In genomic region chr17:74290198-74290597, GRCm38 (mm10) we compare ENCODE assay signal across 27 mouse cellular contexts. TPM values are rescaled to one million over a fixed set of nuclear protein-coding genes. Genes with fewer than 3 reads are reported as not detected.
A peak's percentile ranks its signal among the peaks of the same experiment; 100 is the strongest.
DNase-seq lines count a peak whose midpoint lies in the region; ATAC-seq and TF ChIP-seq lines count a peak whose summit lies in the region.
"Had no signal": no experiment of that assay in that cellular context is flagged by ENCODE, and none has a peak within 500 bp of the region (broad histone marks: within the 10 kb centered on the region; RNA-seq: fewer than 3 reads in every experiment).

No protein-coding gene starts in this region.

- H3K9me3 ChIP-seq in liver, embryonic 12.5 days (replicated peaks), result no peaks in the 10 kb centered on the region
- H3K9me3 ChIP-seq in liver, postnatal 0 days (ENCODE audit: low read length), result no peaks in the 10 kb centered on the region
- H3K9me3 ChIP-seq: embryonic facial prominence, embryonic 13.5 days; heart, embryonic 10.5 days; heart, embryonic 15.5 days; hindbrain, embryonic 12.5 days; intestine, embryonic 15.5 days had no signal

- TF ChIP-seq EP300 in liver, postnatal 0 days (IDR thresholded peaks at IDR 0.05; ENCODE audit: low read depth), result no peak

- peaks cover 25% of the 10 kb centered on the region for H3K36me3 ChIP-seq in liver, embryonic 12.5 days
- H3K36me3 ChIP-seq in liver, postnatal 0 days (replicated peaks; ENCODE audit: insufficient read depth, low read length), result peaks cover 12% of the 10 kb centered on the region
- H3K36me3 ChIP-seq: heart, embryonic 15.5 days; intestine, embryonic 15.5 days had no signal

- no peak overlapping the region for H3K4me3 ChIP-seq in liver, embryonic 12.5 days
- peak overlapping the region; percentile 26 for H3K4me3 ChIP-seq in liver, postnatal 0 days (ENCODE audit: low read depth, low read length)
- H3K4me3 ChIP-seq: embryonic facial prominence, embryonic 13.5 days; forebrain, embryonic 13.5 days; heart, embryonic 10.5 days; heart, embryonic 15.5 days; hindbrain, embryonic 12.5 days; intestine, embryonic 15.5 days had no signal

- H3K4me2 ChIP-seq in liver, embryonic 12.5 days, result peak overlapping the region; percentile 81
- H3K4me2 ChIP-seq in liver, postnatal 0 days (ENCODE audit: low read depth, low read length), result peak overlapping the region; percentile 95
- H3K4me2 ChIP-seq: embryonic facial prominence, embryonic 13.5 days; forebrain, embryonic 13.5 days; heart, embryonic 15.5 days; hindbrain, embryonic 12.5 days; intestine, embryonic 15.5 days had no signal

- no peak for TF ChIP-seq CTCF in liver, postnatal 0 days (IDR thresholded peaks at IDR 0.05; ENCODE audit: low read depth)

- peak overlapping the region; percentile 67; the same call in 1 of the 2 replicates for H3K27ac ChIP-seq in liver, embryonic 12.5 days
- peak overlapping the region; percentile 37; the same call in 1 of the 2 replicates for H3K27ac ChIP-seq in liver, postnatal 0 days (ENCODE audit: low read depth)
- H3K27ac ChIP-seq: embryonic facial prominence, embryonic 13.5 days; forebrain, embryonic 13.5 days; heart, embryonic 10.5 days; hindbrain, embryonic 12.5 days; hindbrain, postnatal 0 days; intestine, embryonic 15.5 days; macrophage had no signal

- H3K9ac ChIP-seq in liver, embryonic 12.5 days, result peak overlapping the region; percentile 29; the same call in 1 of the 2 replicates
- no peak overlapping the region for H3K9ac ChIP-seq in liver, postnatal 0 days (replicated peaks)
- H3K9ac ChIP-seq: embryonic facial prominence, embryonic 13.5 days; heart, embryonic 15.5 days; hindbrain, embryonic 12.5 days; intestine, embryonic 15.5 days had no signal

- 48% methylated on average over 3 of the region's 3 CpGs for WGBS in liver, embryonic 12.5 days (ENCODE audit: insufficient replicate concordance)
- 50% methylated on average over 3 of the region's 3 CpGs for WGBS in liver, postnatal 0 days (ENCODE audit: insufficient replicate concordance)

- peak; percentile 42 for DNase-seq in R1 (ENCODE audit: low read depth, low spot score)
- no peak for DNase-seq in liver, postnatal 0 days
- no peak for DNase-seq in right cerebral cortex, postnatal 14 days
- no peak for DNase-seq in layer of hippocampus, postnatal 10 days (ENCODE audit: low spot score in 2 of 2)
- no peak for DNase-seq in frontal cortex, postnatal 36 days (ENCODE audit: low spot score in 2 of 2)
- DNase-seq: adrenal gland, adult 2 months; adrenal gland, postnatal 36 days; cerebellum, adult 8-10 months; gastrocnemius, postnatal 14 days; heart, postnatal 36 days; kidney, adult 2 months; right cerebral cortex, postnatal 25 days; spleen, adult 18-20 months; thymus, postnatal 14 days had no signal

- peak; percentile 66 for ATAC-seq in erythroblast, adult 5-6 weeks (replicated peaks; ENCODE audit: low FRiP score, poor library complexity, severe bottlenecking)
- ATAC-seq in liver, embryonic 12.5 days, result no peak
- ATAC-seq in liver, postnatal 0 days, result no peak
- ATAC-seq: activated CD4-positive, CD25-positive, alpha-beta regulatory T cell, adult 4 months; CD4-positive, CD25-positive, alpha-beta regulatory T cell, adult 4 months; forebrain, embryonic 13.5 days; hindbrain, postnatal 0 days; intestine, embryonic 15.5 days; midbrain, embryonic 16.5 days had no signal

- no peaks in the 10 kb centered on the region for H3K27me3 ChIP-seq in liver, embryonic 12.5 days (replicated peaks)
- no peaks in the 10 kb centered on the region for H3K27me3 ChIP-seq in liver, postnatal 0 days (ENCODE audit: insufficient read depth, low read length)
- H3K27me3 ChIP-seq: embryonic facial prominence, embryonic 13.5 days; forebrain, embryonic 13.5 days; heart, embryonic 15.5 days; hindbrain, embryonic 12.5 days; intestine, embryonic 15.5 days had no signal

- peaks cover 79% of the 10 kb centered on the region for H3K4me1 ChIP-seq in liver, embryonic 12.5 days
- peaks cover 28% of the 10 kb centered on the region for H3K4me1 ChIP-seq in liver, postnatal 0 days (ENCODE audit: insufficient read depth)

RNA-seq across cellular contexts. Expression of gene Memo1, which starts 5.1 kb away (rescaled TPM):
- 287 and 347 TPM in 2 replicates for total RNA-seq in erythroblast, adult 5-6 weeks (2015; ENCODE audit: low replicate concordance)
- 544 and 662 TPM in 2 replicates for total RNA-seq in erythroblast, adult 5-6 weeks (2017; ENCODE audit: low replicate concordance)
- polyA plus RNA-seq in liver, embryonic 12.5 days (2016; fragmentation: Nextera tagmentation; extraction: Ambion mirVana), result 97.7 and 98.5 TPM in 2 replicates
- polyA plus RNA-seq in liver, postnatal 0 days (2015; fragmentation: Nextera tagmentation; extraction: Ambion mirVana), result 66.5 and 67.9 TPM in 2 replicates
- 10 to 100 TPM; 61.2 to 61.7 TPM for total RNA-seq in layer of hippocampus, postnatal 10 days (2021)

RNA-seq across cellular contexts. Expression of gene Dpy30, which starts 33.5 kb away (rescaled TPM):
- total RNA-seq in erythroblast, adult 5-6 weeks (2015; ENCODE audit: low replicate concordance), result 50.2 and 65.9 TPM in 2 replicates
- total RNA-seq in erythroblast, adult 5-6 weeks (2017; ENCODE audit: low replicate concordance), result 34.2 and 52.1 TPM in 2 replicates
- polyA plus RNA-seq in liver, embryonic 12.5 days (2016; fragmentation: Nextera tagmentation; extraction: Ambion mirVana), result 204 and 209 TPM in 2 replicates
- polyA plus RNA-seq in liver, postnatal 0 days (2015; fragmentation: Nextera tagmentation; extraction: Ambion mirVana), result 95.1 and 96.3 TPM in 2 replicates
- 10 to 100 TPM; 66.8 to 72.9 TPM for total RNA-seq in layer of hippocampus, postnatal 10 days (2021)

RNA-seq across cellular contexts. Expression of gene Spast, which starts 48.6 kb away (rescaled TPM):
- 12.5 and 14.4 TPM in 2 replicates for total RNA-seq in erythroblast, adult 5-6 weeks (2015; ENCODE audit: low replicate concordance)
- 18.1 and 21.4 TPM in 2 replicates for total RNA-seq in erythroblast, adult 5-6 weeks (2017; ENCODE audit: low replicate concordance)
- 10.6 and 10.7 TPM in 2 replicates for polyA plus RNA-seq in liver, embryonic 12.5 days (2016; fragmentation: Nextera tagmentation; extraction: Ambion mirVana)
- 5.8 and 5.9 TPM in 2 replicates for polyA plus RNA-seq in liver, postnatal 0 days (2015; fragmentation: Nextera tagmentation; extraction: Ambion mirVana)
- 10 to 100 TPM; 78.8 to 81.0 TPM for total RNA-seq in layer of hippocampus, postnatal 10 days (2021)

Comparison
In these comparisons a context has a peak if more than half of its experiments do, and no peak if none do; other contexts are left out.
1. RNA of gene Memo1, which starts 5.1 kb away (total RNA-seq): 287 to 662 TPM in erythroblast, adult 5-6 weeks; 61.2 to 61.7 TPM in layer of hippocampus, postnatal 10 days; every median in the first group is over 4 times any median in the second.